Mouse (Mus musculus) G1E (cell line): ENCODE measurements around the gene Tpsb2. TPM values are rescaled to one million over a fixed set of nuclear protein-coding genes. Genes with fewer than 3 reads are reported as not detected.

Source experiments
- ATAC-seq: 2 replicates; pipeline ENCODE4 v1.8.0; 2016; ENCODE audit warnings: mild to moderate bottlenecking; ENCODE audit not compliant: insufficient number of reproducible peaks, poor library complexity, low FRiP score, severe bottlenecking; ENCODE audit errors: extremely low read depth
- DNase-seq: peaks from one replicate; pipeline ENCODE4 v3.0.0; 2012; ENCODE audit warnings: low spot score
- H3K27me3 ChIP-seq: 2 replicates; pipeline ENCODE4 v1.6.1; 2012; ENCODE audit warnings: mild to moderate bottlenecking, low read length, inconsistent platforms; ENCODE audit not compliant: insufficient read depth
- H3K36me3 ChIP-seq: replicated peaks from 2 replicates; pipeline ENCODE3; 2012; ENCODE audit warnings: mild to moderate bottlenecking, inconsistent platforms
- H3K4me1 ChIP-seq: 2 replicates; pipeline ENCODE4 v1.6.1; 2012; ENCODE audit warnings: low read depth, low read length, inconsistent platforms, mixed read lengths; ENCODE audit not compliant: insufficient read depth
- H3K4me3 ChIP-seq: 2 replicates; pipeline ENCODE4 v1.5.1; 2012; ENCODE audit warnings: low read depth, mild to moderate bottlenecking, inconsistent platforms, low read length, moderate library complexity, mixed read lengths
- H3K9me3 ChIP-seq: replicated peaks from 2 replicates; pipeline ENCODE4 v1.6.1; 2012; ENCODE audit warnings: inconsistent platforms
- CTCF ChIP-seq: IDR thresholded peaks from 2 replicates; pipeline ENCODE4 v1.5.1; 2012; ENCODE audit warnings: low read depth, low read length, inconsistent platforms, mixed read lengths
- GATA1 ChIP-seq: IDR thresholded peaks from 2 replicates; pipeline ENCODE4 v1.6.1; 2012; ENCODE audit warnings: borderline replicate concordance, low read length, inconsistent platforms, mixed read lengths
- GATA2 ChIP-seq: IDR thresholded peaks from 2 replicates; pipeline ENCODE4 v1.6.1; 2012; ENCODE audit warnings: low read depth, low read length, inconsistent platforms, borderline replicate concordance
- POLR2AphosphoS5 ChIP-seq: IDR thresholded peaks from 2 replicates; pipeline ENCODE4 v1.6.1; 2012; ENCODE audit warnings: low read depth, low read length, inconsistent platforms; ENCODE audit not compliant: insufficient replicate concordance
- TAL1 ChIP-seq: conservative IDR thresholded peaks from 2 replicates; pipeline ENCODE4 v1.6.1; 2012; ENCODE audit warnings: low read depth, low read length, inconsistent platforms, mixed read lengths
- polyA plus RNA-seq: library from polyadenylated mRNA; stranded (reverse); fragments of >175 nt; gene quantifications from 2 replicates; pipeline ENCODE4 v1.2.3, GENCODE M21; 2012
- total RNA-seq, 2 experiments: library from RNA; stranded (forward) in 1 of 2; stranded (reverse) in 1 of 2; fragments of 200-1000 nt in 1 of 2; fragments of >200 nt in 1 of 2; fragmentation: Nextera tagmentation in 1 of 2; gene quantifications; 2 replicates each; pipeline ENCODE4 v1.2.3; 2014 to 2017

The Tpsb2 gene
- total RNA-seq (2014; fragmentation: Nextera tagmentation) (0.58 TPM in 1 of 2 replicates, not detected in the other), total RNA-seq (2017) (12.9 and 15.4 TPM in 2 replicates), polyA plus RNA-seq (not detected in 2 replicates)

GRCm38 (mm10) chr17:25366005-25366404 is at the start of gene Tpsb2:
Gene Tpsb2 (plus strand): TSS chr17:25366305.
- no peak within 1 kb of the TSS for H3K4me3 ChIP-seq
- ATAC-seq (no peak), DNase-seq (no peak)
- H3K27me3 ChIP-seq: peaks cover 45% of the 10 kb centered on the region
- H3K9me3 ChIP-seq: no peaks in the 10 kb centered on the region
- TF ChIP-seq TAL1 (no peak), CTCF (no peak), POLR2AphosphoS5 (no peak), GATA2 (no peak), GATA1 (no peak)
- no peaks in the 10 kb centered on the region for H3K36me3 ChIP-seq
- peaks cover 20% of the 10 kb centered on the region for H3K4me1 ChIP-seq

DNA sequence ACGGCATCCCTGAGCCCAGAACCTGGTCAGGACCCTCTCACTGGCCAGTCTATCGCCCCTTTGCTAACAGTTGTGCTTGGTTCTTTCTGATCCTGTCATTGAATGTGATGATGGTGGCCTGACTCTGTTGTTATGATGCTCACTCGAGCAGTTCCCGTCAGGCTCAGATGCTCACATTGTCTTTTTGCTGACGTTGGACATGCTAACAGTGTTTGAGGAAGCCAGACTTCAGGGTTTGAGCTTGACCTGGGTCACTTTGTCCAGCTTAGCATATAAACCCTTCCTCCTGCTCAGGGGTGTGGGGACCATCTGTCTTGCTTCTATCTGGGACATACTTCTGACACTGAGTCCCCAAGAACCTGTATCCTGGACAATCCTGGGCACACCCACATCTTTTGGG is 47.8 kb upstream of the Tpsb2 start, which contains the start of gene Prss29:
Gene Prss29 (plus strand): TSS at position 301 of the 400 bp plus-strand sequence.
- no peak for ATAC-seq
- no peaks in the 10 kb centered on the region for H3K36me3 ChIP-seq
- H3K4me3 ChIP-seq: no peak within 1 kb of the TSS
- TF ChIP-seq GATA2 (no peak), POLR2AphosphoS5 (no peak), GATA1 (no peak), TAL1 (no peak), CTCF (no peak)
- peaks cover 44% of the 10 kb centered on the region for H3K27me3 ChIP-seq
- DNase-seq: no peak
- H3K4me1 ChIP-seq: peaks cover 25% of the 10 kb centered on the region
- H3K9me3 ChIP-seq: no peaks in the 10 kb centered on the region

GRCm38 (mm10) chr17:25320819-25321218 is 45.3 kb upstream of the Tpsb2 start:
- ATAC-seq: no peak
- DNase-seq: no peak
- TF ChIP-seq POLR2AphosphoS5: no peak
- TF ChIP-seq CTCF: no peak
- TF ChIP-seq GATA1: no peak
- TF ChIP-seq TAL1: no peak
- no peak for TF ChIP-seq GATA2
- H3K4me3 ChIP-seq: no peak overlapping the region
- no peaks in the 10 kb centered on the region for H3K36me3 ChIP-seq
- no peaks in the 10 kb centered on the region for H3K9me3 ChIP-seq
- H3K4me1 ChIP-seq: peaks cover 32% of the 10 kb centered on the region
- peaks cover 46% of the 10 kb centered on the region for H3K27me3 ChIP-seq

- Histone ChIP-seq H3K27me3 (peaks cover 45% of the 10 kb centered on the region), H3K36me3 (no peaks in the 10 kb centered on the region), H3K9me3 (no peaks in the 10 kb centered on the region), H3K4me1 (peaks cover 34% of the 10 kb centered on the region), H3K4me3 (no peak overlapping the region)
- ATAC-seq: no peak
- no peak for DNase-seq
- TF ChIP-seq TAL1 (no peak), GATA2 (no peak), CTCF (no peak)
Observed at GRCm38 (mm10) chr17:25322930-25323329, 43.2 kb upstream of the Tpsb2 start.

DNA sequence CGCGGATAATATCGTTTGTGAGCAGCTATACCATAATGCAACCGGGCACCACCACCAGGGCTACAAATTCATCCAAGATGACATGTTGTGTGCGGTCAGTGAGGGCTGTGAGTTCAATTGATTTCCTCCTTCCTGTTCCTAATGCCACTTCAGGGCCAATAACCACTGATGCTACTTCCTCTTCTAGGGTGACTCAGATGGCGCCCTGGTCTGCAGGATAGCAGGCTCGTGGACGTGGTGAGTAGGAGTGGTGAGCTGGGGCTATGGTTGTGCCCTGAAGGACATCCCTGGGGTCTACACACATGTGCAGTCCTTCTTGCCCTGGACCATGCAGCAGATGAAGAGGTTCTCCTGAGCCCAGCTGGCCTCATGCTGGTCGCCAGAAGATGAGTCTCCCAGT is 33.8 kb upstream of the Tpsb2 start:
- ATAC-seq: no peak
- Histone ChIP-seq H3K36me3 (no peaks in the 10 kb centered on the region), H3K27me3 (peaks cover 24% of the 10 kb centered on the region), H3K4me3 (no peak overlapping the region; the same call in 1 of the 2 replicates), H3K4me1 (peaks cover 69% of the 10 kb centered on the region), H3K9me3 (no peaks in the 10 kb centered on the region)
- TF ChIP-seq CTCF (no peak), GATA2 (no peak), TAL1 (no peak), POLR2AphosphoS5 (no peak), GATA1 (no peak)
- no peak for DNase-seq

DNA sequence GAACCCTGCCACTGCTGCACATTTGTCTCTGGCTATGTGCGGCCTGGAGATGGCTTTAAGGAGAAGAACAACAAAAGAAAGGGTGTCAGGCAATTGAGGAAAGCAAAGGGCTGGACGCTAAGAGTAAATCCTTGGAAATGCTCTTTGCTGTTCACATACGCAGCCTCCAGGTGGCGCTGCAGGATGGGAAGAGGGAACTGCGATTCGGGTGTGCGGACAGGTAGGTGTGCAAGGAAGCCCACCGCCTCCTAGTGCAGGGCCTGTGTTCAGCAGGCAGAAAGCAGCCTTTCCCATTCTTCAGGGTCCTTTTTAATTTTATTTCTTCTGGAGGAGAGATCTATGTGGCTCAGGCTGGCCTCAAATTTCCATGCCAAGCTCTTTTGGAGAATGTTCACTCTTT is 32.2 kb upstream of the Tpsb2 start:
- no peak overlapping the region for H3K4me3 ChIP-seq

More for the DNA sequence above, 32.2 kb upstream of the Tpsb2 start:
- no peak for ATAC-seq
- TF ChIP-seq CTCF: peak; percentile 96
- TF ChIP-seq TAL1: no peak
- peak; percentile 54 for DNase-seq
- H3K27me3 ChIP-seq: peaks cover 24% of the 10 kb centered on the region
- H3K9me3 ChIP-seq: no peaks in the 10 kb centered on the region
- peaks cover 60% of the 10 kb centered on the region for H3K4me1 ChIP-seq
- H3K36me3 ChIP-seq: no peaks in the 10 kb centered on the region
